Mouse (Mus musculus): Measurements from ENCODE around the gene Gm10282.

The Gm10282 gene

DNA sequence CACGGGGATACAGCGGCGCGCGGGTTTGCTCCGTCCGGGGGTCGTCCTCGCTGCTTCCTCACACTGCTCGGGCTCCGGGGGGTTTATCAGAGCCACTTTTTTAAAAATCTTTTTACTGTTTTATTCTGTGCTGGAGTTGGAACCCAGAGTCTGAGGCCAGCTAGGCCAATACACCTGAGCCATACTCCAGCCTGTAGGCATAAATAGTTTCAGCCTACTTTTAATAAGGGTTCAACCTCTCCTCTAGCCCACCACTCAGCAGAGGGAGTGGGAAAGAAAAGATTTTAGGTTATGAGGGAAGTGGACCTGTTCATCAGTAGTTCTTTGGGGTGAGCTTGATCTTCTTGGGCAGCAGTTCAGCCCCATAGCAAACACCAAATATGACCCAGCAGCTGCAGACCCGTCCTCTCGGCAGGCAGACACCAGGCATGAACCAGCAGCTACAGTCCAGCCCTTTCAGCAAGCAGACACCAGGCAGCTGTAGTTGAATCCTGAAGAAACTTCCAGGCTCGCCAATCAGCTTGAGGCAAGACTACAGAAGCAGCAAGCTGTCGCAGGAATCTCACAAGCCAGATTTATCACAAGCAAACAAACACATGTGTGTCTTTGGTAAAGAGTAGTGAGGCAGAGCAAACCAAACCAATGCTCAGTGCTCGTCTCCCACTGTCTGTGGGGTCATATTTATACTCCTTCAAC, at the start of gene Gm10282:
TSS of gene Gm10282 (minus strand) at position 51 of the 696 bp plus-strand sequence.
- no peak for DNase-seq (ENCODE audit: inconsistent ontology term)

- no peak for DNase-seq (ENCODE audit: inconsistent ontology term)
These were observed 49.2 kb upstream of the Gm10282 start for GRCm38 (mm10) chr8:72354272-72354671.

DNA sequence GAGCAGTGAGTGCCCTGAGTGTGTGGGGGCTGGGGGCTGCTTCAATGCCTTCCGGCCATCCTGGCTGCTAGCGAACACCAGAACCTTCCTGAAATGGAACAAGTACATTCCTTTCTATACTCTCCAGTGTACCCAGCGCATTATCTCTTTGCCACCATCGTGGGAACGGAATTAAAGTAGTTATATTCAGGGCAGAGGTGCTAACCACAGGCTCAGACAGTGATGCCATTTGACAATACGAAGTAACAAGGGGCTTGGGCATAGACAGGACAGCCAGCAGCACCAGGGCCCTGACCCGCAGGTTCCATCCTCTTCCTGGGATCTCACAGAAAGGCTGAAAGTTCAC, 48.6 kb upstream of the Gm10282 start:
- no peak for DNase-seq (ENCODE audit: inconsistent ontology term)

DNA sequence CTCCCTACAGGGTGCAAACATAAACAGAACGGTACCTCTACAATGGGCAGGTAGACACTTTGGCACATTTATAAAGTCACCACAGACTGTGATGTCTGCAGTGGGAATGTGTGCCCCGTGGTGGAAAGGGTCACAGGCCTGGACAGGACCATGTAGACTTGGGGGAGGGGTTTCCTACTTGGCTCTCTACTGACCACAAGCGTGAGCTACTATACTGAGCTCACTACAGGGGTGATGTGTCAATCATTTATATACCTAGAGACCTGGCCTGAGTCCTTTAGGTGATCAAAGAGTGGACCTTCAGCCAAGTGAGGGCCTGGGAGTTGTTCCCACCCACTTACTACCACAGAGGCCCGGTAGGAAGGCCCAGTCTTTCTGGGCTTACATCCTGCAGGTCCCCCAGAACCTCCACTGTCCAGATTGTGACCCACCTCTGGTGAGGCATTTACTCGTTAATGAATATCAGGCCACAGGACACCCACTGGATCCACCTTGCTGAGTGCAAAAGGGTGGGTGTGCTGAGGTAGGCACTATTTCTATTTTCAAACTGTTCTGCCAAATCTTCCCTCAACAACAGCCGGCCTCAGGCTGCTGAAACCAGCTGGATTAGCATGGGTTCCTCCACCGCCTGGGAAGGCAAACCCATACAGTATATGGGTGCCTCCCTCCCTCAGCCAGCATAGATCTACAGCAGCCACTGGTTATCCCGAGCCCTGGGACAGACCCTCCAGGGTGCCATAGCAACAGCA, 48.1 kb upstream of the Gm10282 start:
- no peak for DNase-seq (ENCODE audit: inconsistent ontology term)

DNA sequence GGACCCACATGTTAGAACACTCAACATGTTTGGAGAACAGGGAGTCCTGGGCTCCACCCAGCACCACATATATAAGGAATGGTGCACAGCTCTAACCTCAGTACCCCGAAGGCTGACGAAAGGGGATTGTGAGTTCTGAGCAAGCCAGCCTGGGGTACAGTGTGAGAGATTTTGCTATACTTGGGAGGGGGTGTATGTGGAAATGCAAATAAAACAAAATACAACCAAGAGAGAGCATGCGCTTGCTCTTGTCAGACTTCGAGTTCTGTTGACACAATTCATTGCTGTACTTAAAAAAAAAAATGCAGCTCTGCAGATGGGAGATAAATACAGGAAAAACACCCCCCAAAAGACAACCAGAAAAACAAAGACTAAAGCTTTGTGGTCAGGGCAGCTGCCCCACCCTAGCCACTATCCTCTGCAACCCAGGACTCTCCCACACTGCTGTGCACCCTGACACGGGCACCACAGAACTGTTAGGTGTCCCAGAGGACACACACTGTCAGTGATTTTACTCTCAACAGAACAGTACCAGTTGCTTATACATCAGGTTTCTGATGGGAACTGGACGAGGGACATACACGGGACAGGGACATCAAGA, 46.4 kb upstream of the Gm10282 start:
- DNase-seq (ENCODE audit: inconsistent ontology term), result no peak

DNA sequence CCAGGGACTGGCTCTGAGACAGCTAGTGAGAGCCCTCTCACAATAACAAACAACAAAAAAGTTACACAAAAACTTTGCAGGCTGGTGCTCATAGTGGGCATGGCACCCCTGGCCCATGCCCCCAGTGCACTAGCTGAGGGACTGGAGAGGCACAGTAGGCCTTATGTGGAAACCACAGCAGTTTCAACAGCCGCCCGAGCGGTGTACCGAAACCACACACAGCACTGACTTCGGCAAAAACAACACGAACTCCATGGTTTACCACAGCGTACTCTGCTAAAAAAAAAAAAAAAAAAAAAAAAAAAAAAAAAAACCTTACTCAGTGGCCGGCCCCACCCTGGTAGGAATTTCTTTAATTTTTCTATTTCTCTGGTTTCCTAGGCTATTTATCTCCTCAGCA, 45.7 kb upstream of the Gm10282 start:
- DNase-seq (ENCODE audit: inconsistent ontology term), result no peak

GRCm38 (mm10) chr8:72349838-72350237, 44.8 kb upstream of the Gm10282 start:
- no peak for DNase-seq (ENCODE audit: inconsistent ontology term)

DNA sequence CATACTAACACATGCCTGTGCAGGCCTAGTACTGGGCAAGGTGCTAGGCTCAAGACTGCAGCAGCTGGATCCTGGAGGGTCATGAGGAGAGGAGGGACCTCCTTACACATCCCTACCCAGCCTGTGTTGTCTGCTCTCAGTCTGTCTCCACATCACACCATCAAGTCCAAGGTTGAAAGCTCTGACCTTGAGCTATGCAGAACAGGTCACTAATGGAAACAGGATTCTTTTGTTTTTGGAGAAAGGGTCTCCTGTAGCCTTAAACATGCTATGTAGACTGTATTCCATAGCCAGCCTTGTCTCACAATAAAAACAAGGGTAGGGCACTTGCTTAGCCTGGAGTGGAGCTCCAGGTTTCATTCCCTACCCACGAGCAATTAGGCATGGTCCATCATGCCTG, 43.9 kb upstream of the Gm10282 start:
- DNase-seq (ENCODE audit: inconsistent ontology term), result no peak

- DNase-seq (ENCODE audit: inconsistent ontology term), result no peak
These were observed 43.1 kb upstream of the Gm10282 start for GRCm38 (mm10) chr8:72348114-72348513.

GRCm38 (mm10) chr8:72347553-72347952, 42.5 kb upstream of the Gm10282 start:
- DNase-seq (ENCODE audit: inconsistent ontology term), result no peak

- DNase-seq (ENCODE audit: inconsistent ontology term), result no peak
These were observed 38.7 kb upstream of the Gm10282 start for GRCm38 (mm10) chr8:72343725-72344124.

DNA sequence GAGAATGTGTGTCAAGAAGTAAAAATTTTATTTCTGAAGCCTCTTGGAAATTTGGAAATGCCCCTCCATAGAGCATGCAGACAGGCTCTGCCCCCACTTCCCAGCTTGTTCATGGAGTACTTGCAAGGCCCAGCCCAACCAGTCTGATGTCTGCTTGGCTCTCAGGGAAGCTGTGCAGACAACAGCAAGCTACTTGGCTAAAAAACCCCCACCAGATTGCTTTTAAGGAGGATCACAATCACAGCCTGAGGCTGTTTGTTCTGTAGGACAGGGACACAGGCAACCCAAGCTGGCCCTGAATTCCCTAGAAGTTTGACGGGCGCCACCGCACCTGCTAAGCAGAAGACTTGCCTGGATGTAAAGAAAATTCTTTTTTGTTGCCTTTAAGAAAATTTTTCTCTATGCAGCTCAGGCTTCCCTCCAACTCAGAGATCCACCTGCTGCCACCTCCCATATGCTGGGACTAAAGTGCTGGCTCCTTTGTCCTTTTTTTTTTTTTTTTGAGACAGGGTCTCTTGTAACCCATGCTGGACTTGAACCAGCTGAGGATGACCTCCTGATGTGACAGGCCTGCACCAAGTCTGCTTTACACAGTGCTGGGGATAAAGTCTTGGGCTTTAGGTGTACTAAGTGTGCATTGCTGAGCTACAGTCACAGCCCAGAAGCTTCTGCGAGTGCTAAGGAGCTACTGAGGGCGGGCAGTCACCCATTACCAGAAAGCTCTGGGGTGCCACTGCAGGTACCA, 37.7 kb upstream of the Gm10282 start:
- DNase-seq (ENCODE audit: inconsistent ontology term), result no peak

GRCm38 (mm10) chr8:72337034-72337433, 32.0 kb upstream of the Gm10282 start:
- no peak for DNase-seq (ENCODE audit: inconsistent ontology term)

GRCm38 (mm10) chr8:72336273-72336672, 31.2 kb upstream of the Gm10282 start:
- no peak for DNase-seq (ENCODE audit: inconsistent ontology term)

- DNase-seq (ENCODE audit: inconsistent ontology term), result no peak
These were observed 29.1 kb upstream of the Gm10282 start for GRCm38 (mm10) chr8:72334144-72334641.

DNA sequence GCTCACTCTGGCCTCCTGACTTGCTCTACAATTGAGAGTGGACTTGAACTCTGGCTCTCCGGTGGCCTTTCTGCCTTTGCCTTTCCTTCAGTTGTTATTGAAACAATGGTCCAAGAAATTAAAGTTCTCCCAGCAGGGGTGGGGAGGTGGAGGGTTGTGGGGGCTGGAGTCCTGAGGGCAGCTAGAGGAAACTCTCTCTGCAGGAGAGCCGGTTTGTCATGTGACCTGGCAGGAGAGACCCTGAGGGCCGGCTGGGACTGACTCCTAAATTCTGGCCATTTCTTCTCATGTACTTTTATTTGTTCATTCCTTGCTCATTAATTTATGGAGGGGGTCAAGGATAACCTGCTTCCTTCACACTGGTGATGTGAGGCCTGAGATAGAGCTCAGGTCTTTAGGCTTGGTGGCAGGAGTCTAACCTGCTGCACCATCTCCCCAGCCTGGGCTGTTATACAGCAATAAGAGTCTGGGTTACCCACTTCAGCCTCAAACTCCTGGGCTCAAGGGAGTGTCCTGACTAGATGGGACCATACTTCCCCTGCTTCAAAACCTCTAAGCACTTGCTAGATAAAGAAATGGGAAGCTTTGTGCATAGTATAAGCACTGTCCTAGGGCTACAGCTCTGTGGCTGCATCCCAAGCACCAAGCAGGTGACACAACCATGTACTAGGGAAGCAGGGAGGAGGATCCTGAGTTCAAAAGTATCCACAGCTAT, 28.5 kb upstream of the Gm10282 start:
- no peak for DNase-seq (ENCODE audit: inconsistent ontology term)

DNA sequence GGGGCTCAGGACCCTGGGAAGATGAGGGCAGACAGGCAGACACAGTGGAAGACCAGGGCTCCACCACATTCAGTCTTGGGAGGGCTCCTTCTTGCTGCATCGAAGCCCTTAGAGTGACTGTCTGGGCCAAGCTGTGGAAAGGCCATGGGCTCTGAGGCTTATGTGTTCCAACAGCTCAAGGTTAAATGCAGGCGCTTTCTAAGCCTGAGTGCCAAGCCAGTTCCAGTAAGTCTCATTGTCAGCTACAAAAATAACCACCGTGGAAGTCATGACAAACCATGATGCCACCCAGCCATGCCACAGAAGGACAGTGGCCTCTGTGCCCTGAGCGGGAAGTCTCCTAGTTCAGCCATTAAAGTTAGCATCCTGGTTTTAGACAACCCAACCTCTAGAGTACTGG, 26.6 kb upstream of the Gm10282 start:
- no peak for DNase-seq (ENCODE audit: inconsistent ontology term)

- DNase-seq (ENCODE audit: inconsistent ontology term), result no peak
These were observed 25.9 kb upstream of the Gm10282 start for GRCm38 (mm10) chr8:72330806-72331516.

DNA sequence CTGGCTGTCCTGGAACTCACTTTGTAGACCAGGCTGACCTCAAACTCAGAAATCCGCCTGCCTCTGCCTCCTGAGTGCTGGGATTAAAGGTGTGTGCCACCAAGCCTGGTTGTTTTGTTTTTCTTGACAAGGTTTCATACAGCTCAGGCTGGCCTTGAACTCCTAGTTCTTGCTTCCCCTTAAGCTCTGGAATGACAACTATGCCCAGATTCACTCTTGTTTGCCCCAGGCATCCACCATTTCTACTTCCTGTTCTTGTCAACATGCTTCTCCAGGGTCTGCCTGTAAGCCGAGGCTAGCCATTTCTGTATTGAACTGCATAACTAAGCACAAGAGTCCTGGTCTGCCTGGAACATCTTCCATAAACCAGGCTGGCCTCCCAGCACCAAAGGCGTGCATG, 24.1 kb upstream of the Gm10282 start:
- DNase-seq (ENCODE audit: inconsistent ontology term), result no peak

DNA sequence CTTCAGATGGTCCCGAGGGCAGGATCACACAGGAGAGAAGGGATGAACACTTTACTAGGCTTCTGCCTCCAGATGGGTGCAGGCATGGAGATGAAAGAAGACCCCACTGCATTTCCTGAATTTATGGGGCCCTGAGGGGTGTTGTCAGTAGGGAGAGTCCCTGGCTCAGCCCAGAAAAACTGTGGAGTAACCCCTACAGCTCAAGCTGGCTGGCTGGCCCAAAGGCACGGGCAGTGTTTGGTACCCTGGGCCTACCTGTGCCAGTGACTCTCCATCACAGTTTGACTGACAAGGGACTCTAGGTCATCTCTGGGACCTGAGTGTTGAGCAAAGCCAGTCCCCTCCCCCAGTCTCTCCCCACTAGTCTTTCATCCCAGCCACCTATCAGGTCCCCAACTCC, 19.6 kb upstream of the Gm10282 start:
- DNase-seq (ENCODE audit: inconsistent ontology term), result no peak

Data from Muller cell, postnatal 12 days (primary cell).